Mouse (Mus musculus) C3H10T1/2 (cell line): ENCODE results near the gene 4930550C14Rik. TPM values are rescaled to one million over a fixed set of nuclear protein-coding genes. Genes with fewer than 3 reads are reported as not detected.

Experiments used
- polyA plus RNA-seq, 2 experiments: library from polyadenylated mRNA; unstranded; fragments of >200 nt; fragmentation: generic; extraction: Trizol; gene quantifications; one replicate each; pipeline ENCODE4 v1.2.1; 2012; ENCODE audit warnings: missing spikeins in 2 of 2

4930550C14Rik gene
- under 1 TPM in 1 of 2 experiments, not detected in 1; 0.15 TPM for polyA plus RNA-seq

DNA sequence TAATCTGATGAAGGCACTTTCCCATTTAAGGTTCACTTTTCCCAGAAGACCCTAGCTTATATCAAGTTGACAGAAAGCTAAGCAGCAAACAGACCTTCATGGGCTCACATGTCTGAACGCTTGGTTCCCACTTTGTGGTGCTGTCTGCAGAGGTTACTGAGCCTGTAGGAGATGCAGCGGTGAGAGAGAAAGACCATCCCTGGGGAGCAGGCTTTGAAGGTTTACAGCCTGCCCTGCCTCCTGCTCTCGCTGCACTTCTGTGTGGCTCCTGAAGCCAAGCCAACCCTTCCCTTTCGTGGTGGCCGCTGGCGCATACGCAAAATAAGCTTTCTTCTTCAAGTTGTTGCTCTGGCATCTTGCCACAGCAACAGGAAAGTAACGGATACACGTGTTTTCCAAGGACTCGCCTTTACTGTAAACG is at the start of gene 4930550C14Rik:
TSS of gene 4930550C14Rik (plus strand) at position 35 of the 421 bp plus-strand sequence.

DNA sequence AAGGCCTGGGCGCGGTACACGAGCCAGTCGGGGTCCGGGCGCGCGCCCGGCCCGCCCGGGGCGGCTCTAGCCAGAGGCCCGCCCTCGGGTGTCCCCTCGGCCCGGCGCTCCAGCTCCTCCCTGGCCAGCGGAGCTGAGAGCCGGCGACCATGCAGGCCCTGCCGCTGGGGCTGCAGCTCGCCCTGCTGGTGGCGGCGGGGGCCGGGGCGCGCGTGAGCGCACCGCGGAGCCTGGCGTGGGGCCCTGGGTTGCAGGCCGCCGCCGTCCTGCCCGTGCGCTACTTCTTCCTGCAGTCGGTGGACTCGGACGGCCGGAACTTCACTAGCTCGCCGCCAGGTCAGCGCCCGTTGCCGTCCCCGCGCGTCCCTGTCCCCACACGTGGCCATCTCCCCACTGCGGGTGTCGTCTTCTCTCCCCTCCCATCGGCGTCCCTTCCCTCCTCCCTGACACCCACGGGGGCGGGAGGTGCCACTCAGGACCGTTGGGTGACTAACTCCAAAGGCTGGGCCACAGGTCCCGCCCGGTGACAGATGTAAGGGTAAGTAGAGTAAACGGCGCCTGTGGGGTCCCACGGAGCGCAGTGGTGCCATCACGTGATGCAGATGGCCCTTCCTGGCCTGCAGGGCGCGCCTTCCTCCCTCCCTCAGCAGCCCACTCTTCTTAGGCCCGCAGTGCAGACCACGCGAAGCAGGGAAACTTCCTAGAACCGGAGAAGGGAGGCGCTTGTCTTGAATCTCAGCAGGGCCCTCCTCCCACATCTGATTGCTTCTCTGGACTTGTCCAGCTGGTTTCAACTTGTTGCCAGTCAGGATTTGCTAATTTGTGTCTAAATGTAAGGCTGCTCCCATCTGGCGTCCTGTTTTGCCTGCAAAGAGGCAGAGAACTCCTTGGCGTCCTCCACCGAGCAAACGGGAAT is 17.9 kb upstream of the 4930550C14Rik start, which contains the start of gene Kdelc2:
TSS of gene Kdelc2 (plus strand) at position 75 of the 916 bp plus-strand sequence.

Other genes with a start within 250 kb of the 4930550C14Rik start
- 1 to 10 TPM in 1 of 2 experiments, under 1 TPM in 1; 0.57 to 2.4 TPM for gene Ddx10, start 154.3 kb upstream of the 4930550C14Rik start, polyA plus RNA-seq
- gene Exph5, start 100.7 kb upstream of the 4930550C14Rik start, polyA plus RNA-seq: under 1 TPM in 1 of 2 experiments, not detected in 1; 0.01 TPM
- 10 to 100 TPM in 1 of 2 experiments, under 1 TPM in 1; 0.82 to 11.2 TPM for gene Kdelc2, start 18.3 kb upstream of the 4930550C14Rik start, polyA plus RNA-seq
- under 1 TPM; 0.16 to 0.60 TPM for gene Atm, start 134.4 kb downstream of the 4930550C14Rik start, polyA plus RNA-seq
- 1 to 10 TPM in 1 of 2 experiments, under 1 TPM in 1; 0.15 to 1.2 TPM for gene Npat, start 134.7 kb downstream of the 4930550C14Rik start, polyA plus RNA-seq
- gene Acat1, start 208.1 kb downstream of the 4930550C14Rik start, polyA plus RNA-seq: 10 to 100 TPM; 11.2 to 48.1 TPM